8 mouse cellular contexts compared by ENCODE assay signal in genomic region chr1:36064861-36065760, GRCm38 (mm10). TPM values are rescaled to one million over a fixed set of nuclear protein-coding genes. Genes with fewer than 3 reads are reported as not detected.
A peak's percentile ranks its signal among the peaks of the same experiment; 100 is the strongest.
DNase-seq lines count a peak whose midpoint lies in the region; ATAC-seq lines count a peak whose summit lies in the region.

No protein-coding gene starts in this region.

- peak; percentile 81 for ATAC-seq in inflammation-experienced regulatory T-cells, adult 6 months
- ATAC-seq in megakaryocyte progenitor cell, adult 5-6 weeks (replicated peaks; ENCODE audit: poor library complexity): peak; percentile 75

- DNase-seq in adrenal gland, adult 18-20 months (ENCODE audit: low spot score in 2 of 2): peak; percentile 84 to 94
- DNase-seq in embryo, embryonic 10.5 days (ENCODE audit: low spot score): peak; percentile 93
- DNase-seq in gastrocnemius, postnatal 14 days: peak; percentile 91
- peak; percentile 88 to 93 for DNase-seq in left cerebral cortex, postnatal 10 days (ENCODE audit: extremely low spot score in 1 of 2, low spot score in 2 of 2)
- peak; percentile 94 to 95 for DNase-seq in right cerebral cortex, postnatal 10 days (ENCODE audit: low spot score in 2 of 2)
- peak; percentile 93 for DNase-seq in urinary bladder, postnatal 14 days (ENCODE audit: low spot score)

- intact Hi-C loops in gastrocnemius, postnatal 14 days (cut with DNase I; ENCODE audit: low total_unique reads): loop anchor here (10.0 kb wide), 1 partner anchor 180 kb away; no protein-coding TSS in a partner anchor
- intact Hi-C loops in left cerebral cortex, postnatal 10 days (cut with DNase I): loop anchor here (5.0 to 10.0 kb wide), 5 partner anchors 67 to 1173 kb away; no protein-coding TSS in a partner anchor

RNA-seq across cellular contexts. Expression of gene Hs6st1, which starts 3.1 kb away (rescaled TPM):
- 100 to 1,000 TPM in 1 of 2 experiments, 10 to 100 TPM in 1; 43.5 to 122 TPM for total RNA-seq in adrenal gland, adult 18-20 months (2021)
- total RNA-seq in gastrocnemius, postnatal 14 days (2021): 10 to 100 TPM; 17.8 to 23.1 TPM
- polyA plus RNA-seq in inflammation-experienced regulatory T-cells, adult 6 months (2017; shearing (Covaris generic)): 1 to 10 TPM; 2.2 to 5.1 (median 4.9) TPM
- total RNA-seq in left cerebral cortex, postnatal 10 days (2021): 10 to 100 TPM; 87.9 to 89.2 TPM
- 12.6 and 17.7 TPM in 2 replicates for total RNA-seq in megakaryocyte progenitor cell, adult 5-6 weeks (2015)
- total RNA-seq in megakaryocyte progenitor cell, adult 5-6 weeks (2017): 7.3 and 10.0 TPM in 2 replicates

Comparison
In these comparisons a context has a peak if more than half of its experiments do, and no peak if none do; other contexts are left out.
1. Peak in every context shown above with its lines: DNase-seq and ATAC-seq.